Mouse (Mus musculus) E14TG2a.4 (cell line): ENCODE results near the gene Tubb1.

Experiments
- CTCF ChIP-seq: conservative IDR thresholded peaks from 2 replicates; pipeline ENCODE4 v1.5.1; 2014; ENCODE audit warnings: low read length
- POU5F1 ChIP-seq: IDR thresholded peaks from 2 replicates; pipeline ENCODE4 v1.6.1; 2014; ENCODE audit warnings: low read length, borderline replicate concordance

GRCm38 (mm10) chr2:174502321-174502720, 51.8 kb downstream of the Tubb1 start:
- TF ChIP-seq CTCF (no peak), POU5F1 (no peak)
